Mouse (Mus musculus) adrenal gland, postnatal 14 days (tissue): Measurements from ENCODE around the gene Ttc4. TPM values are rescaled to one million over a fixed set of nuclear protein-coding genes. Genes with fewer than 3 reads are reported as not detected.

Source experiments
- DNase-seq: peaks from one replicate; pipeline ENCODE4 v3.0.0; 2021; ENCODE audit warnings: mixed read lengths
- total RNA-seq: library from RNA; stranded (reverse); gene quantifications from 2 replicates; pipeline ENCODE4 v1.2.3, GENCODE M21; 2021

Ttc4 gene
- total RNA-seq, 1 experiment from 2014 or later = 26.0 TPM

DNA sequence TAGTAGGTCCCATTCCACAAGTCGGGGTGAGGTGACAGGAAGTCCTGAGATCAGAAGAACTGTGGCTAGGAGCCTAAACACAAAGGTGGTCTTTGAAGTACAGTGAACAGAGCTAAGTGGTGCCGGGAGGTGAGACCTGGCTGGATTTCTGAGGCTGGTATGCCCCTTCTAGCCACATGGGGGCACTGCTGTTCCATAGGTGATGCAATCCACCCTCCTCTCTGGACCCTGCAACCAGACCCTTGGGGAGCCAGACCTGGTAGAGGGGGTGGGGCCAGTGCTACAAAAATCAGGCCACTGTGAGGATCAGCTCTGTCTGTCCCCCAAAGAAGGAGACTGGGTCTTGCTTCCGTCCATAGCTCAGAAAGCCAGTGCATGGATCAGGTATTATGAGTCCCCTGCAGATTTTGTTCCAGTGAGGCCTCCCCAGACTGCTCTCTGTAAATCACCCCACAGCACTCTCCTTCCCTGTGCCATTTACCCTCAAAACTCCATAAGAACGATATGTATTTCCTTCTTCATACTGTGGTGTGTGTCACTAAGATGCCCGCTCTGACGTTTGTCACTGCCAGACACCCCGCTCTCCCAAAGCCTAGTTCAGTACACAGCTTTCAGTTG is 64.5 kb downstream of the Ttc4 start:
- DNase-seq = peak; percentile 80

- DNase-seq = peak; percentile 53
Measured at GRCm38 (mm10) chr4:106613560-106613959, 65.2 kb downstream of the Ttc4 start.

- DNase-seq = no peak
Measured at GRCm38 (mm10) chr4:106613105-106613504, 65.6 kb downstream of the Ttc4 start.

Other genes starting within 250 kb of the Ttc4 start
- 0.11 and 0.59 TPM in 2 replicates for gene Pcsk9, start 214.6 kb downstream of the Ttc4 start, total RNA-seq
- gene Bsnd, start 186.7 kb downstream of the Ttc4 start, total RNA-seq = not detected in 2 replicates
- gene Dhcr24, start 117.9 kb downstream of the Ttc4 start, total RNA-seq = 48.8 and 110 TPM in 2 replicates
- gene Lexm, start 61.7 kb downstream of the Ttc4 start, total RNA-seq = not detected in 2 replicates
- not detected in 2 replicates for gene Ttc22, start 56.5 kb downstream of the Ttc4 start, total RNA-seq
- 6.3 and 8.6 TPM in 2 replicates for gene Pars2, start 27.9 kb downstream of the Ttc4 start, total RNA-seq
- gene Mroh7, start 52.0 kb upstream of the Ttc4 start, total RNA-seq = 0.41 and 2.9 TPM in 2 replicates
- 0.26 TPM in 1 of 2 replicates, not detected in the other for gene Fam151a, start 54.9 kb upstream of the Ttc4 start, total RNA-seq
- 55.2 and 61.6 TPM in 2 replicates for gene Acot11, start 126.1 kb upstream of the Ttc4 start, total RNA-seq
- gene Ssbp3, start 231.8 kb upstream of the Ttc4 start, total RNA-seq = 60.6 and 66.3 TPM in 2 replicates